Mouse (Mus musculus): ENCODE measurements around the gene Tnpo1. TPM values are rescaled to one million over a fixed set of nuclear protein-coding genes. Genes with fewer than 3 reads are reported as not detected.

Tnpo1 gene
- polyA plus RNA-seq, 1 experiment, result 157 TPM

DNA sequence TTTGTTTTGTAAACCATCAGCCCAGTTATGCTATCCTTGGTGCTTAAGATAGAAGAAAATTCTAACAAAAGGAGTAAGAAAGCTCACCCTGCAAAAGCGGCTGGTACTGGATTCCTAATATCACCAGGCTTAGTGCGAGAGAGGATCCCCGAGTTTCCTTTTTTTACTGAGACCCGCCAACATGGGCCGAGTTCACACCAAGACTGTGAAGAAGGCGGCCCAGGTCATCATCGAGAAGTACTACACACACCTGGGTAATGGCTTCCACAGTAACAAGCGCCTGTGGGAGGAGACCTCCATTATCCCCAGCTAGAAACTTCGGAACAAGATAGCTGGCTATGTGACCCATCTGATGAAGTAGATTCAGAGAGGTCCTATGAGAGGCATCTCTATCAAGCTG is 109.6 kb downstream of the Tnpo1 start:
- no peak for TF ChIP-seq CTCF (IDR thresholded peaks at IDR 0.05; ENCODE audit: borderline replicate concordance, insufficient read depth, low read length)
- no peak overlapping the region for H3K4me3 ChIP-seq (ENCODE audit: insufficient read depth, low read length)
- H3K4me1 ChIP-seq (ENCODE audit: control insufficient read depth, insufficient read depth, low read length), result peaks cover 11% of the 10 kb centered on the region
- no peak overlapping the region for H3K27ac ChIP-seq (ENCODE audit: insufficient read depth, low read length)

DNA sequence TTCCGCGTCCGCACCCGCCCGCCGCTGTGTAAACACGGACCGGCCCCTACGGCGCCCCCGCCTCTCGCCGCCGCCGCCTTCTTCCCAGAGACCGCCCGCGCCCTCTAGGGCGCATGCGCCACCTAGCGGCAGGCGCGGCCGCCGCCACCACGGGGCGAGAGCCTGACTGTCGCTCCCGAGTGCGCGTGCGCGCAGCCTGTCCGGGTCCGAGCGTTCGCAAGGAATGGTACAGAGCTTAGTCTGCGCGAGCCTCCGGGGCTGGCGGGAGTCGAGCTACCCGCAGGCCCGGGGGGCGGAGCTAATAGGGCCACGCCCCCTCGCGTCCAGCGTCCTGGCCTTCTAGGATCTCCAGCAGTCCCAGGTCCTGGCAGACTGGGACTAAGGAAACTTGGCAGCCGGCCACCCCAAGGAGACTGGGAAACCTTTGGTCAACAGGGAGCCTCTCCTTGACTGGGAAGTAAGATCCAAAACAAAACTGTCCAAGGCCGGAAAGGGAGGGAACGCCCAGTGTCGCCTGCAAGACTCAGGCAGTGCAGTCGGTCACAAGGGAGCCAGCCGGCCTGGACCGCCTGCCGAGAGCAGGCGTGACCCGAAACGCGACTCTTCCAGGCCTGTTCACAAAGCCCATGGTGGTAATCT is 110.9 kb downstream of the Tnpo1 start, which contains the start of gene Fcho2:
Gene Fcho2, minus strand, starts transcription at position 303 of the 639 bp plus-strand sequence.
- Histone ChIP-seq H3K4me1 (ENCODE audit: control insufficient read depth, insufficient read depth, low read length) (peaks cover 13% of the 10 kb centered on the region), H3K27ac (ENCODE audit: insufficient read depth, low read length) (peak within 1 kb of the TSS; percentile 49), H3K4me3 (ENCODE audit: insufficient read depth, low read length) (peak within 1 kb of the TSS; percentile 71)
- TF ChIP-seq POLR2A (IDR thresholded peaks at IDR 0.05; ENCODE audit: low read depth, low read length) (peak; percentile 63; the same call in 1 of the 2 replicates), CTCF (IDR thresholded peaks at IDR 0.05; ENCODE audit: borderline replicate concordance, insufficient read depth, low read length) (peak; percentile 63)

DNA sequence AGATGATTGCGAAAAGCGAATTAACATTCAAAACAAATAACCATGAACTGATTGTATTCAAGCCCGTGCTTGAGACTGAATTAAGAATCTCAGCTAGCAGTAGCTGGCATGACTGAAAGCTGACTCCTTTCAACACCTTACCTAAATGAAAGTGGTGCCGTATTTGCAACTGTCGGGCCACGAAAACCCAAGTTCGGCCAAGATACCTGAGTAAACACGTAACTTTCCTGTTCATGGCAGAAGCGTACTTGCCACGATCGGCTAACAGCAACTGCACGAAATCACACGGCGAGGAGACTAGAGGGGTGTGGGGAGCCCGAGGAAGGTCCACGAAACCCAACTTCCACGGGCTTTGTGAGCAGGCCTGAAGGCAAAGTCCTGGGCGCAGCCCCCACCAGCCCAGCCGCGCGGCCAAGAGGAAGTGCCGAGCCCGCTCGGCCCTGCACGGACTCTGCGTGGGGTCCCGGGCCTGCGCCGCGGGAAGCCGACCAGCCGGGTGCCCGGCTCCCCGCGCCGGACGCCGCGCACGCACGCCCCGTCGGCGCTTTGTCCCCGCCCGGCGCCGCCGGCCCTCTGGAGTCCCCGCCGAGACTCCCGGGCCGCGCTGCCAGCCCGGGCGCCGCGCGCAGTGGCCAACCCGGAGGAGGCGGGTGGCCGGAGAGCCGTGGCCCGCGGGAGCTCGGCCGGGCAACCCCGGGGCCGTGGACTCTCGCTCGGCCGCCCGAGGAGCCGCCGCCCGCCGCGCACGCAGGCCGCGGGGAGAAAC is 111.7 kb downstream of the Tnpo1 start:
- Histone ChIP-seq H3K27ac (ENCODE audit: insufficient read depth, low read length) (peak overlapping the region; percentile 49), H3K4me3 (ENCODE audit: insufficient read depth, low read length) (peak overlapping the region; percentile 71), H3K4me1 (ENCODE audit: control insufficient read depth, insufficient read depth, low read length) (peaks cover 9% of the 10 kb centered on the region)
- TF ChIP-seq POLR2A (IDR thresholded peaks at IDR 0.05; ENCODE audit: low read depth, low read length) (no peak), CTCF (IDR thresholded peaks at IDR 0.05; ENCODE audit: borderline replicate concordance, insufficient read depth, low read length) (no peak)

DNA sequence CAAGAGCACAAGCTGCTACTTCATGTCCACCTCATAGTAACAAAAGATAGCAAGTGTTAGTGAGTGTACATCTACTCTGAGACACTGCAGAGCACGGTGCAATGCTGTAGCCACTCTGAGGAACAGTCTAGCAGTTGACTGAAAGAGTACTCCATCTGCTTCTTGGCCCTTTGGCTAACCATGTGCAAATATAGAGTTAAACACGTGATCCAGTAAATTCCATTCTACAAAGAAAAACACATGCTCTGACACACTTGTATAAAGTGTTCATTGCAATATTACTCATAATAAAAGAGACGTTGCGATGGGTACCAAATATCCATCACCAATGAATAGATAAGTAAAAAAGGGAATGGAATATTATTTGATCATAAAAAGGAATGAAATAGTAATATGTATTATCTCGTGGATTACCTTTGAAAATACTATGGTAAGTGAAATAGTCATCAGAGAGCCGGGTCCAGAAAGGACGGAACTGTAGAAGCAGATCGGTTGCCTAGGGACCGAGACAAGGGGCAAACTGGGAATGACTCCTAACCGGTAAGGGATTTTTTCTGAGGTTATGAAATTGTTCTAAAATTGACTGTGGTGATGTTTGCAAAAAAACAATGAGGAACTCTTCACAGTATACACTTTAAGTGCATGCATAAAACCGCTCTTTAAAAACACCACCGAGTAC is 112.4 kb downstream of the Tnpo1 start:
- H3K27ac ChIP-seq (ENCODE audit: insufficient read depth, low read length), result peak overlapping the region; percentile 49
- TF ChIP-seq CTCF (IDR thresholded peaks at IDR 0.05; ENCODE audit: borderline replicate concordance, insufficient read depth, low read length) (no peak), POLR2A (IDR thresholded peaks at IDR 0.05; ENCODE audit: low read depth, low read length) (no peak)
- peaks cover 4% of the 10 kb centered on the region; the same call in 1 of the 2 replicates for H3K4me1 ChIP-seq (ENCODE audit: control insufficient read depth, insufficient read depth, low read length)
- H3K4me3 ChIP-seq (ENCODE audit: insufficient read depth, low read length), result peak overlapping the region; percentile 71

GRCm38 (mm10) chr13:98813167-98813566 is 113.0 kb downstream of the Tnpo1 start:
- TF ChIP-seq POLR2A (IDR thresholded peaks at IDR 0.05; ENCODE audit: low read depth, low read length), result no peak
- no peak for TF ChIP-seq CTCF (IDR thresholded peaks at IDR 0.05; ENCODE audit: borderline replicate concordance, insufficient read depth, low read length)
- no peak overlapping the region for H3K27ac ChIP-seq (ENCODE audit: insufficient read depth, low read length)
- peak overlapping the region; percentile 39 for H3K4me3 ChIP-seq (ENCODE audit: insufficient read depth, low read length)
- peaks cover 4% of the 10 kb centered on the region; the same call in 1 of the 2 replicates for H3K4me1 ChIP-seq (ENCODE audit: control insufficient read depth, insufficient read depth, low read length)

GRCm38 (mm10) chr13:98812285-98812684 is 113.9 kb downstream of the Tnpo1 start:
- Histone ChIP-seq H3K4me3 (ENCODE audit: insufficient read depth, low read length) (no peak overlapping the region), H3K27ac (ENCODE audit: insufficient read depth, low read length) (no peak overlapping the region), H3K4me1 (ENCODE audit: control insufficient read depth, insufficient read depth, low read length) (peaks cover 4% of the 10 kb centered on the region; the same call in 1 of the 2 replicates)
- TF ChIP-seq POLR2A (IDR thresholded peaks at IDR 0.05; ENCODE audit: low read depth, low read length), result no peak
- TF ChIP-seq CTCF (IDR thresholded peaks at IDR 0.05; ENCODE audit: borderline replicate concordance, insufficient read depth, low read length), result no peak

DNA sequence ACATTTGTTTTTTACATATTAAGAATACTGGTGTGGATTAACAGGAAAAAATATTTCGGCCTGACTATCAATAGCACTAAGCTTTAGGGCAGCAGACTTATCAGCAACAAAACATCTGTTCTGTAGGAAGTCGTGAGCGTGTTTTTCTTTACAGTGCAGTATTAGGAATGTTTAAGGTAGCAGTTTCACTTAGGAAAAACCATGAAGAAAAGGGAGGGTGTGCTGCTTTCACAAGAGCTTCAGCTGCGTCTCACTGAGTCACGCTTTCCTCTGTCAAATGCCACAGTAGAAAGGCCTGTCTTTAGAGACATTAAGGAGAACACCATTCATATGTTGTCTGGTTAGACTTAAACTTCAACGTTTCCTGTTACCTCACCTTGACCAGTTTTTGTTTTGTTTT is 116.0 kb downstream of the Tnpo1 start:
- TF ChIP-seq POLR2A (IDR thresholded peaks at IDR 0.05; ENCODE audit: low read depth, low read length) (no peak), CTCF (IDR thresholded peaks at IDR 0.05; ENCODE audit: borderline replicate concordance, insufficient read depth, low read length) (no peak)

GRCm38 (mm10) chr13:98809087-98809486 is 117.1 kb downstream of the Tnpo1 start:
- TF ChIP-seq POLR2A (IDR thresholded peaks at IDR 0.05; ENCODE audit: low read depth, low read length) (no peak), CTCF (IDR thresholded peaks at IDR 0.05; ENCODE audit: borderline replicate concordance, insufficient read depth, low read length) (no peak)
- Histone ChIP-seq H3K27ac (ENCODE audit: insufficient read depth, low read length) (no peak overlapping the region), H3K4me1 (ENCODE audit: control insufficient read depth, insufficient read depth, low read length) (peaks cover 4% of the 10 kb centered on the region; the same call in 1 of the 2 replicates), H3K4me3 (ENCODE audit: insufficient read depth, low read length) (no peak overlapping the region)

More for the DNA sequence above, 116.0 kb downstream of the Tnpo1 start:
- Histone ChIP-seq H3K4me1 (ENCODE audit: control insufficient read depth, insufficient read depth, low read length) (peaks cover 4% of the 10 kb centered on the region; the same call in 1 of the 2 replicates), H3K4me3 (ENCODE audit: insufficient read depth, low read length) (no peak overlapping the region), H3K27ac (ENCODE audit: insufficient read depth, low read length) (no peak overlapping the region; the same call in 1 of the 2 replicates)

DNA sequence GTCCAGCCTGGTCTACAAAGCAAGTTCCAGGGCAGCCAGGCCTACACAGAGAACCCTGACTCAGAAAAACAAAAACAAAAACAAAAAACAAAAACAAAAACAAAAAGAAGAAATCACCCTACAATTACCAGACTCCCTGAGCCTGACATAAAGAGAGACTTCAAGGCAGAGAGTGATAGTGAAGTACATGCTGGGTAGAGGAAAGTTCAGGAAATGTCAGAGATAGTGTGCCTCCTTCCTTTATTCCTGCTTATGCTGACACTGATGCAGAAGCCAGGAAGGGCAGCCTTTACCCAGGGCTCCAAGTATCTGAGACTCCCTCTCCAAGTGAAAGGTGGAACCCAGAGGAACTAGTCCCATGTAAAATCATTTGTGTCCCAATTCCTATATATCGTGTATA is 121.7 kb downstream of the Tnpo1 start:
- no peak overlapping the region for H3K27ac ChIP-seq (ENCODE audit: insufficient read depth, low read length)
- H3K4me1 ChIP-seq (ENCODE audit: control insufficient read depth, insufficient read depth, low read length), result no peaks in the 10 kb centered on the region
- TF ChIP-seq POLR2A (IDR thresholded peaks at IDR 0.05; ENCODE audit: low read depth, low read length), result no peak
- no peak for TF ChIP-seq CTCF (IDR thresholded peaks at IDR 0.05; ENCODE audit: borderline replicate concordance, insufficient read depth, low read length)
- H3K4me3 ChIP-seq (ENCODE audit: insufficient read depth, low read length), result no peak overlapping the region
